Mouse (Mus musculus) limb, embryonic 11.5 days (tissue): Measurements from ENCODE around the gene Gm10447. TPM values are rescaled to one million over a fixed set of nuclear protein-coding genes. Genes with fewer than 3 reads are reported as not detected.
"Not testable (repeated sequence)": the region's sequence is repeated elsewhere in the genome, so short reads cannot be mapped to it uniquely, and the experiment has no call there.

Experiments used
- ATAC-seq: fragments of 200-750 bp; cut with Nextera tagmentation; 2 replicates; pipeline ENCODE4 v1.8.0; 2017; ENCODE audit warnings: low read depth; ENCODE audit not compliant: insufficient number of reproducible peaks, low FRiP score, low TSS enrichment
- DNase-seq: peaks from one replicate; pipeline ENCODE4 v3.0.0-alpha.2; 2015; ENCODE audit warnings: low spot score
- H3K27ac ChIP-seq: fragments of 300-500 bp; sonication (generic); replicated peaks from 2 replicates; pipeline ENCODE4 v1.5.1; 2014; ENCODE audit warnings: low read depth, mild to moderate bottlenecking, low read length
- H3K27me3 ChIP-seq: fragments of 300-500 bp; sonication (generic); 2 replicates; pipeline ENCODE4 v1.6.1; 2014; ENCODE audit warnings: mild to moderate bottlenecking, low read length, mixed read lengths; ENCODE audit not compliant: control insufficient read depth, insufficient read depth
- H3K36me3 ChIP-seq: fragments of 300-500 bp; sonication (generic); 2 replicates; pipeline ENCODE4 v1.6.1; 2014; ENCODE audit warnings: mild to moderate bottlenecking, low read length, moderate library complexity, mixed read lengths; ENCODE audit not compliant: control insufficient read depth, insufficient read depth
- H3K4me1 ChIP-seq: fragments of 300-500 bp; sonication (generic); 2 replicates; pipeline ENCODE4 v1.6.1; 2014; ENCODE audit warnings: low read length, mixed read lengths; ENCODE audit not compliant: control insufficient read depth, insufficient read depth
- H3K4me2 ChIP-seq: fragments of 300-500 bp; sonication (generic); 2 replicates; pipeline ENCODE4 v1.6.1; 2014; ENCODE audit warnings: low read depth, mild to moderate bottlenecking, moderate library complexity; ENCODE audit not compliant: severe bottlenecking
- H3K4me3 ChIP-seq: fragments of 300-500 bp; sonication (generic); 2 replicates; pipeline ENCODE4 v1.5.1; 2014; ENCODE audit warnings: low read depth, low read length
- H3K9ac ChIP-seq: fragments of 300-500 bp; sonication (generic); 2 replicates; pipeline ENCODE4 v1.6.1; 2014; ENCODE audit warnings: mild to moderate bottlenecking, low read length
- H3K9me3 ChIP-seq: fragments of 300-500 bp; sonication (generic); 2 replicates; pipeline ENCODE4 v1.6.1; 2016; ENCODE audit warnings: low read length; ENCODE audit not compliant: control insufficient read depth
- whole genome bisulfite sequencing: fragments of 180-500 bp; shearing (Covaris S2); extraction: QIAGEN DNeasy Blood & Tissue Kit; methylation state at CpG from one replicate; pipeline ENCODE4 v1.1.7; 2014; 5-methylcytosine and 5-hydroxymethylcytosine counted together
- polyA plus RNA-seq: library from polyadenylated mRNA; unstranded; fragments of >200 nt; fragmentation: Nextera tagmentation; extraction: Ambion mirVana; gene quantifications from 2 replicates; pipeline ENCODE4 v1.2.1, GENCODE M21; 2014

Gm10447 gene
- polyA plus RNA-seq, 1 experiment from 2014 or later, result 0.08 TPM

- peaks cover 5% of the 10 kb centered on the region; the same call in 1 of the 2 replicates for H3K4me1 ChIP-seq
- H3K4me3 ChIP-seq, result peak overlapping the region; percentile 69
- H3K9me3 ChIP-seq, result no peaks in the 10 kb centered on the region
- no peaks in the 10 kb centered on the region for H3K27me3 ChIP-seq
- peak overlapping the region; percentile 76 for H3K9ac ChIP-seq
- DNase-seq, result no peak
- H3K36me3 ChIP-seq, result peaks cover 7% of the 10 kb centered on the region
- peak overlapping the region; percentile 82 for H3K4me2 ChIP-seq
- ATAC-seq, result peak; percentile 23; the same call in 1 of the 2 replicates
- under 1% methylated on average over 34 of the region's 34 CpGs for WGBS
- no peak overlapping the region for H3K27ac ChIP-seq
These were observed 26.6 kb downstream of the Gm10447 start for GRCm38 (mm10) chr11:53430300-53430669.

GRCm38 (mm10) chr11:53429182-53429581, 27.7 kb downstream of the Gm10447 start:
- H3K9ac ChIP-seq, result no peak overlapping the region
- H3K4me3 ChIP-seq, result no peak overlapping the region
- no peak overlapping the region for H3K4me2 ChIP-seq
- DNase-seq (no peak), ATAC-seq (no peak)
- H3K36me3 ChIP-seq, result peaks cover 7% of the 10 kb centered on the region
- H3K27ac ChIP-seq, result no peak overlapping the region
- peaks cover 5% of the 10 kb centered on the region; the same call in 1 of the 2 replicates for H3K4me1 ChIP-seq
- H3K27me3 ChIP-seq, result no peaks in the 10 kb centered on the region
- no peaks in the 10 kb centered on the region for H3K9me3 ChIP-seq

GRCm38 (mm10) chr11:53428716-53429057, 28.2 kb downstream of the Gm10447 start:
- no peaks in the 10 kb centered on the region for H3K27me3 ChIP-seq
- H3K27ac ChIP-seq, result no peak overlapping the region
- no peak overlapping the region for H3K4me3 ChIP-seq
- no peak overlapping the region for H3K4me2 ChIP-seq
- 96% methylated on average over 5 of the region's 5 CpGs for WGBS
- H3K4me1 ChIP-seq, result peaks cover 5% of the 10 kb centered on the region; the same call in 1 of the 2 replicates
- no peak overlapping the region for H3K9ac ChIP-seq
- no peaks in the 10 kb centered on the region for H3K9me3 ChIP-seq
- ATAC-seq (no peak), DNase-seq (no peak)
- peaks cover 7% of the 10 kb centered on the region for H3K36me3 ChIP-seq

GRCm38 (mm10) chr11:53427993-53428715, 28.8 kb downstream of the Gm10447 start:
- Histone ChIP-seq H3K9me3 (no peaks in the 10 kb centered on the region), H3K36me3 (peaks cover 7% of the 10 kb centered on the region), H3K27me3 (no peaks in the 10 kb centered on the region), H3K27ac (no peak overlapping the region), H3K4me3 (no peak overlapping the region), H3K4me2 (no peak overlapping the region), H3K4me1 (peaks cover 5% of the 10 kb centered on the region; the same call in 1 of the 2 replicates), H3K9ac (no peak overlapping the region)
- WGBS, result 87% methylated on average over 3 of the region's 3 CpGs
- DNase-seq (no peak), ATAC-seq (no peak)

GRCm38 (mm10) chr11:53426914-53427313, 30.0 kb downstream of the Gm10447 start:
- H3K27ac ChIP-seq, H3K4me3 ChIP-seq: not testable (repeated sequence)

GRCm38 (mm10) chr11:53425711-53426255, 31.1 kb downstream of the Gm10447 start:
- H3K27me3 ChIP-seq, result no peaks in the 10 kb centered on the region
- peaks cover 5% of the 10 kb centered on the region; the same call in 1 of the 2 replicates for H3K4me1 ChIP-seq
- no peak overlapping the region for H3K27ac ChIP-seq
- H3K9ac ChIP-seq, result no peak overlapping the region
- peaks cover 8% of the 10 kb centered on the region for H3K36me3 ChIP-seq
- WGBS, result 85% methylated on average over 6 of the region's 6 CpGs
- H3K4me2 ChIP-seq, result no peak overlapping the region
- no peak overlapping the region for H3K4me3 ChIP-seq
- ATAC-seq (no peak), DNase-seq (no peak)
- H3K9me3 ChIP-seq, result no peaks in the 10 kb centered on the region

More at GRCm38 (mm10) chr11:53426914-53427313, 30.0 kb downstream of the Gm10447 start:
- not testable (repeated sequence) for H3K9me3 ChIP-seq, H3K4me1 ChIP-seq, H3K36me3 ChIP-seq, H3K9ac ChIP-seq, H3K4me2 ChIP-seq, DNase-seq, ATAC-seq, H3K27me3 ChIP-seq
- WGBS, result 94% methylated on average over 3 of the region's 3 CpGs

GRCm38 (mm10) chr11:53425251-53425650, 31.7 kb downstream of the Gm10447 start:
- no peak for ATAC-seq

GRCm38 (mm10) chr11:53424826-53425225, 32.1 kb downstream of the Gm10447 start:
- DNase-seq (no peak), ATAC-seq (no peak)
- H3K36me3 ChIP-seq, result peaks cover 8% of the 10 kb centered on the region
- H3K9me3 ChIP-seq, result no peaks in the 10 kb centered on the region
- H3K27me3 ChIP-seq, result no peaks in the 10 kb centered on the region
- 94% methylated on average over 2 of the region's 2 CpGs for WGBS
- no peak overlapping the region for H3K4me3 ChIP-seq
- H3K4me1 ChIP-seq, result peaks cover 4% of the 10 kb centered on the region; the same call in 1 of the 2 replicates
- H3K9ac ChIP-seq, result no peak overlapping the region
- no peak overlapping the region for H3K4me2 ChIP-seq
- H3K27ac ChIP-seq, result no peak overlapping the region

More at GRCm38 (mm10) chr11:53425251-53425650, 31.7 kb downstream of the Gm10447 start:
- Histone ChIP-seq H3K4me3 (no peak overlapping the region), H3K27me3 (no peaks in the 10 kb centered on the region), H3K4me2 (no peak overlapping the region), H3K9ac (no peak overlapping the region), H3K4me1 (peaks cover 5% of the 10 kb centered on the region; the same call in 1 of the 2 replicates), H3K36me3 (peaks cover 8% of the 10 kb centered on the region), H3K9me3 (no peaks in the 10 kb centered on the region), H3K27ac (no peak overlapping the region)
- DNase-seq, result no peak
- 66% methylated on average over 3 of the region's 3 CpGs for WGBS
